Mouse (Mus musculus) embryonic facial prominence, embryonic 10.5 days (tissue): ENCODE results near the gene Myocd. TPM values are rescaled to one million over a fixed set of nuclear protein-coding genes. Genes with fewer than 3 reads are reported as not detected.

ENCODE experiments used
- DNase-seq: peaks from one replicate; pipeline ENCODE4 v3.0.0-alpha.2; 2017; ENCODE audit warnings: low spot score
- H3K27ac ChIP-seq: fragments of 300-500 bp; sonication (generic); replicated peaks from 2 replicates; pipeline ENCODE4 v1.5.1; 2016; ENCODE audit warnings: mild to moderate bottlenecking
- H3K27me3 ChIP-seq: fragments of 300-500 bp; sonication (generic); replicated peaks from 2 replicates; pipeline ENCODE4 v1.6.1; 2016; ENCODE audit warnings: low read depth, mild to moderate bottlenecking; ENCODE audit not compliant: poor library complexity, severe bottlenecking
- H3K36me3 ChIP-seq: fragments of 300-500 bp; sonication (generic); replicated peaks from 2 replicates; pipeline ENCODE4 v1.6.1; 2016; ENCODE audit warnings: mild to moderate bottlenecking, moderate library complexity
- H3K4me1 ChIP-seq: fragments of 300-500 bp; sonication (generic); 2 replicates; pipeline ENCODE4 v1.6.1; 2016
- H3K4me3 ChIP-seq: fragments of 300-500 bp; sonication (generic); 2 replicates; pipeline ENCODE4 v1.5.1; 2016; ENCODE audit warnings: mild to moderate bottlenecking, moderate library complexity
- H3K9me3 ChIP-seq: fragments of 300-500 bp; sonication (generic); 2 replicates; pipeline ENCODE4 v1.6.1; 2016; ENCODE audit warnings: mild to moderate bottlenecking
- WGBS: fragments of 180-500 bp; shearing (Covaris S2); methylation state at CpG from one replicate; pipeline ENCODE4 v1.1.7; 2016; 5-methylcytosine and 5-hydroxymethylcytosine counted together
- polyA plus RNA-seq: library from polyadenylated mRNA; unstranded; fragments of >200 nt; fragmentation: Nextera tagmentation; extraction: Ambion mirVana; gene quantifications from 2 replicates; pipeline ENCODE4 v1.2.1, GENCODE M21; 2016

The Myocd gene
- polyA plus RNA-seq, 1 experiment from 2014 or later: 1.8 TPM

GRCm38 (mm10) chr11:65205306-65205705, 64.5 kb downstream of the Myocd start:
- H3K4me1 ChIP-seq: peaks cover 18% of the 10 kb centered on the region
- no peak overlapping the region for H3K4me3 ChIP-seq
- no peak for DNase-seq
- H3K9me3 ChIP-seq: no peaks in the 10 kb centered on the region
- WGBS: 80% methylated on average over 5 of the region's 5 CpGs
- no peaks in the 10 kb centered on the region for H3K27me3 ChIP-seq
- H3K36me3 ChIP-seq: no peaks in the 10 kb centered on the region
- H3K27ac ChIP-seq: no peak overlapping the region

- 73% methylated on average over 13 of the region's 13 CpGs for WGBS
- peaks cover 17% of the 10 kb centered on the region for H3K4me1 ChIP-seq
- no peak overlapping the region for H3K4me3 ChIP-seq
- DNase-seq: no peak
- no peaks in the 10 kb centered on the region for H3K9me3 ChIP-seq
- no peak overlapping the region for H3K27ac ChIP-seq
- no peaks in the 10 kb centered on the region for H3K36me3 ChIP-seq
- H3K27me3 ChIP-seq: no peaks in the 10 kb centered on the region
Measured at GRCm38 (mm10) chr11:65204651-65205050, 65.1 kb downstream of the Myocd start.

- no peak overlapping the region for H3K27ac ChIP-seq
- no peaks in the 10 kb centered on the region for H3K9me3 ChIP-seq
- no peaks in the 10 kb centered on the region for H3K27me3 ChIP-seq
- WGBS: 92% methylated on average over 1 of the region's 1 CpGs
- no peak overlapping the region for H3K4me3 ChIP-seq
- no peaks in the 10 kb centered on the region for H3K36me3 ChIP-seq
- no peak for DNase-seq
- peaks cover 12% of the 10 kb centered on the region; the same call in 1 of the 2 replicates for H3K4me1 ChIP-seq
Measured at GRCm38 (mm10) chr11:65203020-65203419, 66.8 kb downstream of the Myocd start.

- no peaks in the 10 kb centered on the region for H3K27me3 ChIP-seq
- DNase-seq: no peak
- WGBS: 58% methylated on average over 5 of the region's 5 CpGs
- H3K27ac ChIP-seq: no peak overlapping the region
- H3K4me3 ChIP-seq: no peak overlapping the region
- no peaks in the 10 kb centered on the region for H3K9me3 ChIP-seq
- no peaks in the 10 kb centered on the region for H3K36me3 ChIP-seq
- H3K4me1 ChIP-seq: peaks cover 12% of the 10 kb centered on the region; the same call in 1 of the 2 replicates
Measured at GRCm38 (mm10) chr11:65202236-65202635, 67.6 kb downstream of the Myocd start.

GRCm38 (mm10) chr11:65198026-65198425, 71.8 kb downstream of the Myocd start:
- WGBS: 86% methylated on average over 3 of the region's 3 CpGs

GRCm38 (mm10) chr11:65197280-65197679, 72.5 kb downstream of the Myocd start:
- DNase-seq: peak; percentile 70
- no peak overlapping the region for H3K27ac ChIP-seq
- H3K27me3 ChIP-seq: no peaks in the 10 kb centered on the region
- H3K4me1 ChIP-seq: peaks cover 3% of the 10 kb centered on the region; the same call in 1 of the 2 replicates
- no peak overlapping the region for H3K4me3 ChIP-seq
- WGBS: 3% methylated on average over 3 of the region's 3 CpGs
- H3K36me3 ChIP-seq: no peaks in the 10 kb centered on the region
- no peaks in the 10 kb centered on the region for H3K9me3 ChIP-seq

More at GRCm38 (mm10) chr11:65198026-65198425, 71.8 kb downstream of the Myocd start:
- Histone ChIP-seq H3K36me3 (no peaks in the 10 kb centered on the region), H3K9me3 (no peaks in the 10 kb centered on the region), H3K4me3 (no peak overlapping the region), H3K27me3 (no peaks in the 10 kb centered on the region), H3K4me1 (peaks cover 4% of the 10 kb centered on the region; the same call in 1 of the 2 replicates), H3K27ac (no peak overlapping the region)
- DNase-seq: no peak

- H3K36me3 ChIP-seq: no peaks in the 10 kb centered on the region
- no peak overlapping the region for H3K27ac ChIP-seq
- no peaks in the 10 kb centered on the region for H3K27me3 ChIP-seq
- H3K4me3 ChIP-seq: no peak overlapping the region
- WGBS: 83% methylated on average over 12 of the region's 12 CpGs
- H3K9me3 ChIP-seq: no peaks in the 10 kb centered on the region
- no peaks in the 10 kb centered on the region for H3K4me1 ChIP-seq
- DNase-seq: no peak
Measured at GRCm38 (mm10) chr11:65186974-65187373, 82.8 kb downstream of the Myocd start.

- H3K36me3 ChIP-seq: no peaks in the 10 kb centered on the region
- WGBS: 88% methylated on average over 1 of the region's 1 CpGs
- H3K27ac ChIP-seq: no peak overlapping the region
- no peaks in the 10 kb centered on the region for H3K27me3 ChIP-seq
- no peaks in the 10 kb centered on the region for H3K4me1 ChIP-seq
- no peak overlapping the region for H3K4me3 ChIP-seq
- H3K9me3 ChIP-seq: no peaks in the 10 kb centered on the region
- DNase-seq: no peak
Measured at GRCm38 (mm10) chr11:65185114-65185513, 84.7 kb downstream of the Myocd start.

- Histone ChIP-seq H3K27ac (no peak overlapping the region), H3K4me3 (no peak overlapping the region), H3K27me3 (no peaks in the 10 kb centered on the region), H3K36me3 (no peaks in the 10 kb centered on the region), H3K9me3 (no peaks in the 10 kb centered on the region), H3K4me1 (no peaks in the 10 kb centered on the region)
- DNase-seq: no peak
- 92% methylated on average over 4 of the region's 4 CpGs for WGBS
Measured at GRCm38 (mm10) chr11:65170121-65170750, 99.6 kb downstream of the Myocd start.

- under 1% methylated on average over 27 of the region's 27 CpGs for WGBS
Measured at GRCm38 (mm10) chr11:65162767-65163120, 107.0 kb downstream of the Myocd start, which contains the start of gene Arhgap44. TSS of gene Arhgap44 (minus strand) at chr11:65162961.

GRCm38 (mm10) chr11:65161881-65162766, 107.7 kb downstream of the Myocd start:
- peak; percentile 9 for DNase-seq
- under 1% methylated on average over 49 of the region's 49 CpGs for WGBS
- Histone ChIP-seq H3K36me3 (no peaks in the 10 kb centered on the region), H3K27me3 (peaks cover 23% of the 10 kb centered on the region), H3K27ac (peak overlapping the region; percentile 86), H3K4me1 (peaks cover 16% of the 10 kb centered on the region), H3K9me3 (no peaks in the 10 kb centered on the region), H3K4me3 (peak overlapping the region; percentile 88)

More at GRCm38 (mm10) chr11:65162767-65163120, 107.0 kb downstream of the Myocd start, which contains the start of gene Arhgap44:
- H3K4me3 ChIP-seq: peak within 1 kb of the TSS; percentile 88
- H3K9me3 ChIP-seq: no peaks in the 10 kb centered on the region
- H3K36me3 ChIP-seq: no peaks in the 10 kb centered on the region
- peaks cover 23% of the 10 kb centered on the region for H3K27me3 ChIP-seq
- peak within 1 kb of the TSS; percentile 86 for H3K27ac ChIP-seq
- peak; percentile 87 for DNase-seq
- peaks cover 13% of the 10 kb centered on the region for H3K4me1 ChIP-seq

GRCm38 (mm10) chr11:65160991-65161880, 108.6 kb downstream of the Myocd start:
- Histone ChIP-seq H3K27ac (no peak overlapping the region), H3K27me3 (peaks cover 23% of the 10 kb centered on the region), H3K4me1 (peaks cover 16% of the 10 kb centered on the region), H3K36me3 (no peaks in the 10 kb centered on the region), H3K9me3 (no peaks in the 10 kb centered on the region), H3K4me3 (peak overlapping the region; percentile 88; the same call in 1 of the 2 replicates)
- no peak for DNase-seq
- WGBS: 58% methylated on average over 7 of the region's 7 CpGs
